Mouse (Mus musculus): Measurements from ENCODE around the gene 1700001K19Rik. TPM values are rescaled to one million over a fixed set of nuclear protein-coding genes. Genes with fewer than 3 reads are reported as not detected.

1700001K19Rik gene
- polyA plus RNA-seq, 1 experiment, result not detected

DNA sequence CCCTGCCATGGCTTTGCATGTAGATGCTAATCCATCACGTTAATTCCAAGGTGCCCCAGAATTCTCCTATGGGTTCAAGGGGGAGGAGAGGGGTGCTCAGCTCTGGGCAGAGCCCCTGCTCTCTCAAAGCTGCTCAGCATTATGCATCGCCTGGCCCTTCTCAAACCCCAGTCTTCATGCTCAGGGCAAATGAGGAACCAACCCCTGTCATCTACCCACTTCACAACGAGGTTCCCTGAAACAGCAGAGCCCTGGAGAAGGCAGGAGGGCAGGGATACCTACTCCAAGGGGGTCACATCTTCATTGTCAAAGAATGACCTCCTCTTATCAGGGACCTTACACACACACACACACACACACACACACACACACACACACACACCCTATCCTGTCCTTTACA, 541 bp downstream of the 1700001K19Rik start:
- no peak for TF ChIP-seq POLR2A (IDR thresholded peaks at IDR 0.05; ENCODE audit: borderline replicate concordance, low read depth, low read length)
- TF ChIP-seq CTCF (IDR thresholded peaks at IDR 0.05; ENCODE audit: low read depth, low read length), result no peak
- Histone ChIP-seq H3K4me3 (ENCODE audit: insufficient read depth, low read length) (no peak overlapping the region), H3K4me1 (ENCODE audit: control insufficient read depth, insufficient read depth, low read length) (peaks cover 24% of the 10 kb centered on the region), H3K27ac (ENCODE audit: insufficient read depth, low read depth, low read length) (no peak overlapping the region)

GRCm38 (mm10) chr12:110681191-110681590, 1.2 kb downstream of the 1700001K19Rik start:
- Histone ChIP-seq H3K27ac (ENCODE audit: insufficient read depth, low read depth, low read length) (no peak overlapping the region), H3K4me1 (ENCODE audit: control insufficient read depth, insufficient read depth, low read length) (peaks cover 18% of the 10 kb centered on the region), H3K4me3 (ENCODE audit: insufficient read depth, low read length) (no peak overlapping the region)
- TF ChIP-seq CTCF (IDR thresholded peaks at IDR 0.05; ENCODE audit: low read depth, low read length), result no peak
- TF ChIP-seq POLR2A (IDR thresholded peaks at IDR 0.05; ENCODE audit: borderline replicate concordance, low read depth, low read length), result no peak

DNA sequence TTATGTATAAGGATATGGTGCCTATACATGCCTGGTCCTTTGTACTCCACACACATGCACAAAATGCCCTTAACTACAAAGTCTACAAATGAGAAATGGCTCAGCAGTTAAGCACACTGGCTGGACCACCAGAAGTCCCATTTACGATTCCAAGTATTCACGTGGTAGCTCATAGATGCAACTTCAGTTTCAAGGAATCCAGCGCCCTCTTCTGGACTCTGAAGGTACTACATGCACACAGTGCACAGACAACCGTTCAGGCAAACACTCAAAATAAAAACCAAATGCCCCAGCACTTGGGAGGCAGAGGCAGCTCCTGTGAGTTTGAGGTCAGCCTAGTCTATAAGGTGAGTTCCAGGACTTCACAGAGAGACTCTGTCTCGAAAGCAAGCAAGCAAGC, 8.2 kb downstream of the 1700001K19Rik start:
- H3K4me1 ChIP-seq (ENCODE audit: control insufficient read depth, insufficient read depth, low read length), result no peaks in the 10 kb centered on the region
- no peak overlapping the region for H3K4me3 ChIP-seq (ENCODE audit: insufficient read depth, low read length)
- no peak for TF ChIP-seq POLR2A (IDR thresholded peaks at IDR 0.05; ENCODE audit: borderline replicate concordance, low read depth, low read length)
- TF ChIP-seq CTCF (IDR thresholded peaks at IDR 0.05; ENCODE audit: low read depth, low read length), result no peak

GRCm38 (mm10) chr12:110667466-110668077, 14.8 kb downstream of the 1700001K19Rik start:
- Histone ChIP-seq H3K27ac (ENCODE audit: insufficient read depth, low read depth, low read length) (no peak overlapping the region), H3K4me3 (ENCODE audit: insufficient read depth, low read length) (no peak overlapping the region), H3K4me1 (ENCODE audit: control insufficient read depth, insufficient read depth, low read length) (no peaks in the 10 kb centered on the region)
- no peak for TF ChIP-seq CTCF (IDR thresholded peaks at IDR 0.05; ENCODE audit: low read depth, low read length)
- TF ChIP-seq POLR2A (IDR thresholded peaks at IDR 0.05; ENCODE audit: borderline replicate concordance, low read depth, low read length), result no peak

More for the DNA sequence above, 8.2 kb downstream of the 1700001K19Rik start:
- no peak overlapping the region for H3K27ac ChIP-seq (ENCODE audit: insufficient read depth, low read depth, low read length)

DNA sequence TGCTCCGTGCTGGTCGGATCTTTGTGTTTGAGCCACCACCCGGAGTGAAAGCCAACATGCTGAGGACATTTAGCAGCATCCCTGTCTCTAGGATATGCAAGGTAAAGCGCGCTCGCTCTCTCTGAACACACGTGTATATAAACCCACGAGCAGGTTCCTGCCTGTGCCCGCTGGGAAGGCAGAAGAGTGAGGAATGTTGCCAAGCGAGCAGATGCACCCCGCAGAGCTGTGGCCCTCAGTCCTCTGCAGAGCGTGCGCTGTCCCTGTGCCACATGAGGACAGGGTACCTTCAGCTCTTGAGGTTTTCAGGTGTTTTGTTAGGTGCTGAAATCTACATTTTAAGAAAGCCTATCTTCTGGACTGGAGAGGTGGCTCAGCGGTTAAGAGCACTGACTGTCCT, 20.7 kb downstream of the 1700001K19Rik start:
- no peak overlapping the region for H3K27ac ChIP-seq (ENCODE audit: insufficient read depth, low read depth, low read length)
- H3K4me1 ChIP-seq (ENCODE audit: control insufficient read depth, insufficient read depth, low read length), result no peaks in the 10 kb centered on the region
- no peak overlapping the region for H3K4me3 ChIP-seq (ENCODE audit: insufficient read depth, low read length)
- no peak for TF ChIP-seq CTCF (IDR thresholded peaks at IDR 0.05; ENCODE audit: low read depth, low read length)
- TF ChIP-seq POLR2A (IDR thresholded peaks at IDR 0.05; ENCODE audit: borderline replicate concordance, low read depth, low read length), result no peak

GRCm38 (mm10) chr12:110651464-110651863, 31.0 kb downstream of the 1700001K19Rik start:
- TF ChIP-seq POLR2A (IDR thresholded peaks at IDR 0.05; ENCODE audit: borderline replicate concordance, low read depth, low read length) (no peak), CTCF (IDR thresholded peaks at IDR 0.05; ENCODE audit: low read depth, low read length) (no peak)
- no peaks in the 10 kb centered on the region for H3K4me1 ChIP-seq (ENCODE audit: control insufficient read depth, insufficient read depth, low read length)
- no peak overlapping the region for H3K4me3 ChIP-seq (ENCODE audit: insufficient read depth, low read length)
- no peak overlapping the region for H3K27ac ChIP-seq (ENCODE audit: insufficient read depth, low read depth, low read length)

DNA sequence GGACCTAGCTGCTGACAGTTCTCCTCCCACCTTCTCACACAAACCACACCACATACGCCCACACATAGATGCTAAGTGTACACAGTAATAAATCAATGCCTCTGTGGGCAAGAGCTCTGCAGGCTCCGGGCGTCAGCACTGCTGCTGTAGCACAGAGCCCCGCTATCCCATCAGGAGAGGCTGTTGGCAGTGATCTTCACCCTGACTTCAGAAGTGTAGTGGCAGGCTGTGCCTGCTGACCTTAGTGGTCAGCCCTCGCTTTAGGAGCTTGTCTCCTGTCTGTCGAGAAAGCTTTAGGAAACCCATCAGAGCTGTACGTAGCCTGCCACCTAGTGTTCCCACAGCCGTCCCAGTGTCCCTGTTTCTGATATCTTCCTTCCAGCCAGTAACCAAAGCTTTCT, 32.2 kb downstream of the 1700001K19Rik start:
- no peak overlapping the region for H3K27ac ChIP-seq (ENCODE audit: insufficient read depth, low read depth, low read length)
- no peak overlapping the region for H3K4me3 ChIP-seq (ENCODE audit: insufficient read depth, low read length)
- H3K4me1 ChIP-seq (ENCODE audit: control insufficient read depth, insufficient read depth, low read length), result no peaks in the 10 kb centered on the region
- TF ChIP-seq POLR2A (IDR thresholded peaks at IDR 0.05; ENCODE audit: borderline replicate concordance, low read depth, low read length), result no peak
- no peak for TF ChIP-seq CTCF (IDR thresholded peaks at IDR 0.05; ENCODE audit: low read depth, low read length)

DNA sequence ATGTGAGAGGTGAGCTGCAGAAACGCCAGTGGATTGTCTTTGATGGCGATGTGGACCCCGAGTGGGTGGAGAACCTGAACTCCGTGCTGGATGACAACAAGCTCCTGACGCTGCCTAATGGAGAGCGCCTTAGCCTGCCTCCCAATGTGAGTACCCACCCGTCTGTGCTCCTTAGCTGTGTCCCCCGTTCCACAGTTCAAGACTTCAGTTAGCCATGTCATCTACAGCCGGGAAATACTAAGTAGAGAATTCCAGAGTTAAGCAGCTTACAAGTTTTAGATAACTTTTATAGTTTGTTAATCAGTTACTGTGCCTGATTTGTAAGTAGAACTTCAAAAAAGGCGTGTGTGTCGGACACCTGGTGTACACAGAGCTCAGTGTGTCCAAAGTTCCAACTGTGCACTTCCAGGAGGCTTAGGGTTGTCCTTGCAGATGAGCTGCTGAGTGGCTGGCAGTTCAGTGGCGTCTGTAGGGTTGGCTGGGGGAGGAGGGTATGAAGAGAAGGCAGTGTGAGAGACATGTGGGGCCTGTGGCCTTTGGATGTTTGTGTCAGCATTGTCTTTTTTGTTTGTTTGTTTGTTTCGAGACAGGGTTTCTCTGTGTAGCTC, 44.8 kb downstream of the 1700001K19Rik start:
- TF ChIP-seq POLR2A (IDR thresholded peaks at IDR 0.05; ENCODE audit: borderline replicate concordance, low read depth, low read length) (no peak), CTCF (IDR thresholded peaks at IDR 0.05; ENCODE audit: low read depth, low read length) (no peak)
- no peak overlapping the region for H3K27ac ChIP-seq (ENCODE audit: insufficient read depth, low read depth, low read length)
- H3K4me3 ChIP-seq (ENCODE audit: insufficient read depth, low read length), result no peak overlapping the region
- no peaks in the 10 kb centered on the region for H3K4me1 ChIP-seq (ENCODE audit: control insufficient read depth, insufficient read depth, low read length)

DNA sequence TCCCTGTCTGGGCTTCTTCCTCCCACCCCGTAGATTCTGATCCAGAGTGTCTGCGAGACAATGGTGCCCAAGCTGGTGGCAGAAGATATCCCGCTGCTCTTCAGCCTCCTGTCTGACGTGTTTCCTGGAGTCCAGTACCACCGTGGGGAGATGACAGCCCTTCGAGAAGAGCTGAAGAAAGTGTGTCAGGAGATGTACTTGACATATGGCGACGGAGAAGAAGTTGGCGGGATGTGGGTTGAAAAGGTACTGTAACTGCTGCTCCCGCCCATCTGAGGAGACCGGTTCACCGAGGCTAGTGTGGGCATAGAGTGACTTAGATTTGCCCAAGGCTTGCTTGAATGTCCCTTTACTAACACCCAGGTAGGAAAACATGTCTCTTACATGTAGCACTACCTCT, 46.1 kb downstream of the 1700001K19Rik start:
- no peaks in the 10 kb centered on the region for H3K4me1 ChIP-seq (ENCODE audit: control insufficient read depth, insufficient read depth, low read length)
- no peak overlapping the region for H3K27ac ChIP-seq (ENCODE audit: insufficient read depth, low read depth, low read length)
- TF ChIP-seq CTCF (IDR thresholded peaks at IDR 0.05; ENCODE audit: low read depth, low read length) (no peak), POLR2A (IDR thresholded peaks at IDR 0.05; ENCODE audit: borderline replicate concordance, low read depth, low read length) (no peak)
- H3K4me3 ChIP-seq (ENCODE audit: insufficient read depth, low read length), result no peak overlapping the region

DNA sequence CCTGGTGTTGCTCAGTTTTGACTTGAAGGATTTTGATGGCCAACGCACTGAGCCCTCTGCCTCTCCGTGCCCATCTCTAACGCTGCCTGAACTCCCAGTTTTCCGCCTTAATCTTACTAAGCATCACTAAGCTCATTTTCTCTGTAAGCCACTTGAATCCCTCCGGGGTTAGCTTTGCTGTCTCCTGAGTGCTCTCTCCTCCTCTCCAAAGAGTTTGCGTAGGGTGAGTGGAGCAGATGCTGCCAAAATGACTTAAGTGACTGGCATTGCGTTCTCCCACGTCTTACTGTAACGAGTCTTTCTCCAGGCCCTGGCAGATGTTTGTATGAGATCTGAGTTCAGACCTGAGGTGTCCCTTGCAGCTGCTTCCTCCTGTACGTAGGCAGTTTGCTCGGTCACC, 52.4 kb downstream of the 1700001K19Rik start:
- Histone ChIP-seq H3K27ac (ENCODE audit: insufficient read depth, low read depth, low read length) (no peak overlapping the region), H3K4me1 (ENCODE audit: control insufficient read depth, insufficient read depth, low read length) (no peaks in the 10 kb centered on the region), H3K4me3 (ENCODE audit: insufficient read depth, low read length) (no peak overlapping the region)
- TF ChIP-seq CTCF (IDR thresholded peaks at IDR 0.05; ENCODE audit: low read depth, low read length) (no peak), POLR2A (IDR thresholded peaks at IDR 0.05; ENCODE audit: borderline replicate concordance, low read depth, low read length) (no peak)

Other genes starting within 250 kb of the 1700001K19Rik start
- gene Ppp2r5c, start 235.5 kb downstream of the 1700001K19Rik start, polyA plus RNA-seq (2012; ENCODE audit: insufficient read depth, insufficient read length, missing spikeins), result 138 and 153 TPM in 2 replicates
- gene Dync1h1, start 81.2 kb downstream of the 1700001K19Rik start, polyA plus RNA-seq (2012; ENCODE audit: insufficient read depth, insufficient read length, missing spikeins), result 59.8 and 104 TPM in 2 replicates
- gene Hsp90aa1, start 20.1 kb upstream of the 1700001K19Rik start, polyA plus RNA-seq (2012; ENCODE audit: insufficient read depth, insufficient read length, missing spikeins), result 156 and 159 TPM in 2 replicates
- 27.9 and 33.7 TPM in 2 replicates for gene Wdr20, start 55.3 kb upstream of the 1700001K19Rik start, polyA plus RNA-seq (2012; ENCODE audit: insufficient read depth, insufficient read length, missing spikeins)
- 5.4 and 5.7 TPM in 2 replicates for gene Mok, start 158.3 kb upstream of the 1700001K19Rik start, polyA plus RNA-seq (2012; ENCODE audit: insufficient read depth, insufficient read length, missing spikeins)
- gene Zfp839, start 167.6 kb upstream of the 1700001K19Rik start, polyA plus RNA-seq (2012; ENCODE audit: insufficient read depth, insufficient read length, missing spikeins), result 10.9 and 12.7 TPM in 2 replicates
- 30.8 and 35.7 TPM in 2 replicates for gene Cinp, start 206.5 kb upstream of the 1700001K19Rik start, polyA plus RNA-seq (2012; ENCODE audit: insufficient read depth, insufficient read length, missing spikeins)
- gene Tecpr2, start 206.6 kb upstream of the 1700001K19Rik start, polyA plus RNA-seq (2012; ENCODE audit: insufficient read depth, insufficient read length, missing spikeins), result 6.6 and 6.8 TPM in 2 replicates

Measured in bone marrow macrophage, adult 2 months (primary cell).